Mouse (Mus musculus): ENCODE measurements around the gene Map3k11.

DNA sequence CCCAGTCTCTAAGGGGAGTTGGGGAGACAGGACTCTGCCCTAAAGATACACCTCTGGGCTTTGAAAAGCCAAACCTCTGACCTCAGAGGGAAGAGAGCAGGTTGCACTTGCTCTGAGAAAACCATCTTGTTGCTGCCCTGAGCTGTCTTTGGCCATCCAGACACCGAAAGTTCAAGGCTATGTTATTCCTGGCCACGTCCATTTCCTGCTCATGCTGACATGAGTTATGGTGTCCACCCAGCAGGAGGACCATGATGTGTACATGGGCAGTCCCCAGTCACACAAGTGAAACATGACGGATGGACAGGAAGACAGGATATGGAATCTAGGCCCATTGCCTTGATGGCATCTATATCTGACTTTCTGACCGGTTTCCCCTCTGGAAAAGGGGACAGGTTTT, 8.1 kb upstream of the Map3k11 start:
- TF ChIP-seq CTCF (IDR thresholded peaks at IDR 0.05; ENCODE audit: low read depth) (no peak), EP300 (IDR thresholded peaks at IDR 0.05; ENCODE audit: low read depth) (no peak)
